Mouse (Mus musculus) MEL (cell line): Measurements from ENCODE around the gene Mt1. TPM values are rescaled to one million over a fixed set of nuclear protein-coding genes. Genes with fewer than 3 reads are reported as not detected.
A peak's percentile ranks its signal among the peaks of the same experiment; 100 is the strongest.

Experiments used
- DNase-seq: peaks from one replicate; pipeline ENCODE4 v3.0.0; 2011; ENCODE audit warnings: low read depth, low spot score
- H3K27ac ChIP-seq: 2 replicates; pipeline ENCODE4 v1.5.1; 2012; ENCODE audit warnings: low read depth, mild to moderate bottlenecking, control low read depth, low read length, moderate library complexity; ENCODE audit not compliant: control insufficient read depth
- H3K27me3 ChIP-seq, 2 experiments: fragments of 150-350 bp in 1 of 2; sonication (generic) in 1 of 2; 2 replicates each; pipeline ENCODE4 v1.6.1; 2012; ENCODE audit warnings: low read length in 2 of 2, mild to moderate bottlenecking in 2 of 2, improper control_type of control experiment in 1 of 2, moderate library complexity in 1 of 2; ENCODE audit not compliant: insufficient read depth in 2 of 2, control insufficient read depth in 1 of 2
- H3K36me3 ChIP-seq, 2 experiments: 2 replicates each; pipeline ENCODE4 v1.6.1; 2012 to 2014; ENCODE audit warnings: low read length in 2 of 2, improper control_type of control experiment in 1 of 2, inconsistent platforms in 1 of 2, mild to moderate bottlenecking in 1 of 2; ENCODE audit not compliant: insufficient read depth in 2 of 2, control insufficient read depth in 1 of 2
- H3K4me1 ChIP-seq, 2 experiments: fragments of 150-350 bp in 1 of 2; sonication (generic) in 1 of 2; 2 replicates each; pipeline ENCODE4 v1.6.1; 2012; ENCODE audit warnings: low read length in 2 of 2, improper control_type of control experiment in 1 of 2, mild to moderate bottlenecking in 1 of 2; ENCODE audit not compliant: insufficient read depth in 2 of 2, control insufficient read depth in 1 of 2
- H3K4me3 ChIP-seq, 2 experiments: fragments of 150-350 bp in 1 of 2; sonication (generic) in 1 of 2; 2 replicates each; pipeline ENCODE4 v1.5.1; 2012; ENCODE audit warnings: low read depth in 2 of 2, low read length in 2 of 2, mild to moderate bottlenecking in 2 of 2, moderate library complexity in 2 of 2, control low read depth in 1 of 2, improper control_type of control experiment in 1 of 2; ENCODE audit not compliant: control insufficient read depth in 1 of 2, insufficient read depth in 1 of 2
- H3K79me2 ChIP-seq: 2 replicates; pipeline ENCODE4 v1.6.1; 2012; ENCODE audit warnings: mild to moderate bottlenecking, low read length, moderate library complexity; ENCODE audit not compliant: control insufficient read depth, poor library complexity, insufficient read depth
- H3K9ac ChIP-seq: 2 replicates; pipeline ENCODE4 v1.6.1; 2012; ENCODE audit warnings: low read depth, mild to moderate bottlenecking, control low read depth, low read length, moderate library complexity; ENCODE audit not compliant: control insufficient read depth, poor library complexity, severe bottlenecking
- H3K9me3 ChIP-seq: fragments of 150-350 bp; sonication (generic); replicated peaks from 2 replicates; pipeline ENCODE4 v1.6.1; 2012; ENCODE audit warnings: mild to moderate bottlenecking, low read length, improper control_type of control experiment, moderate library complexity; ENCODE audit not compliant: insufficient read depth
- BHLHE40 ChIP-seq: IDR thresholded peaks from 2 replicates; pipeline ENCODE4 v1.6.1; 2012; ENCODE audit warnings: low read depth, mild to moderate bottlenecking, inconsistent platforms, low read length, improper control_type of control experiment, borderline replicate concordance
- CHD1 ChIP-seq: IDR thresholded peaks from 2 replicates; pipeline ENCODE4 v1.6.1; 2012; ENCODE audit warnings: low read depth, mild to moderate bottlenecking, inconsistent platforms, low read length, improper control_type of control experiment
- ETS1 ChIP-seq: IDR thresholded peaks from 2 replicates; pipeline ENCODE4 v1.6.1; 2012; ENCODE audit warnings: low read depth, mild to moderate bottlenecking, inconsistent platforms, low read length, improper control_type of control experiment, moderate library complexity
- GATA1 ChIP-seq: IDR thresholded peaks from 2 replicates; pipeline ENCODE4 v1.6.1; 2011; ENCODE audit warnings: low read depth, low read length, improper control_type of control experiment
- HCFC1 ChIP-seq: IDR thresholded peaks from 2 replicates; pipeline ENCODE4 v1.6.1; 2012; ENCODE audit warnings: low read depth, mild to moderate bottlenecking, inconsistent platforms, low read length, improper control_type of control experiment, moderate library complexity
- JUND ChIP-seq: IDR thresholded peaks from 2 replicates; pipeline ENCODE4 v1.6.1; 2011; ENCODE audit warnings: low read depth, mild to moderate bottlenecking, improper control_type of control experiment, low read length
- KAT2A ChIP-seq: conservative IDR thresholded peaks from 2 replicates; pipeline ENCODE4 v1.6.1; 2012; ENCODE audit warnings: low read depth, low read length, improper control_type of control experiment, inconsistent platforms
- MEF2A ChIP-seq: IDR thresholded peaks from 2 replicates; pipeline ENCODE4 v1.6.1; 2014; ENCODE audit warnings: low read depth, mild to moderate bottlenecking, inconsistent platforms, low read length, improper control_type of control experiment; ENCODE audit not compliant: poor library complexity, insufficient replicate concordance, severe bottlenecking; ENCODE audit errors: extremely low read depth
- MXI1 ChIP-seq: IDR thresholded peaks from 2 replicates; pipeline ENCODE4 v1.6.1; 2011; ENCODE audit warnings: mild to moderate bottlenecking, low read depth, low read length, improper control_type of control experiment
- MYB ChIP-seq: IDR thresholded peaks from 2 replicates; pipeline ENCODE4 v1.6.1; 2011; ENCODE audit warnings: mild to moderate bottlenecking, low read depth, low read length, improper control_type of control experiment
- MYC ChIP-seq: IDR thresholded peaks from 2 replicates; pipeline ENCODE4 v1.6.1; 2011; ENCODE audit warnings: low read depth, mild to moderate bottlenecking, low read length, improper control_type of control experiment, moderate library complexity
- NRF1 ChIP-seq: IDR thresholded peaks from 2 replicates; pipeline ENCODE4 v1.6.1; 2014; ENCODE audit warnings: low read depth, mild to moderate bottlenecking, inconsistent platforms, low read length, improper control_type of control experiment, moderate library complexity; ENCODE audit not compliant: poor library complexity, insufficient read depth, severe bottlenecking
- POLR2AphosphoS2 ChIP-seq: IDR thresholded peaks from 2 replicates; pipeline ENCODE4 v1.6.1; 2011; ENCODE audit warnings: low read length, improper control_type of control experiment
- POLR2AphosphoS5 ChIP-seq: IDR thresholded peaks from 2 replicates; pipeline ENCODE4 v1.6.1; 2012; ENCODE audit warnings: low read depth, borderline replicate concordance, mild to moderate bottlenecking, inconsistent platforms, low read length, moderate library complexity, mixed read lengths
- RAD21 ChIP-seq: IDR thresholded peaks from 2 replicates; pipeline ENCODE4 v1.6.1; 2011; ENCODE audit warnings: mild to moderate bottlenecking, low read depth, low read length, improper control_type of control experiment
- SMC3 ChIP-seq: IDR thresholded peaks from 2 replicates; pipeline ENCODE4 v1.6.1; 2011; ENCODE audit warnings: low read depth, low read length, improper control_type of control experiment
- TBP ChIP-seq: IDR thresholded peaks from 2 replicates; pipeline ENCODE4 v1.8.0; 2011; ENCODE audit warnings: low read depth, low read length, improper control_type of control experiment
- USF1 ChIP-seq: IDR thresholded peaks from 2 replicates; pipeline ENCODE4 v1.6.1; 2014; ENCODE audit warnings: low read depth, mild to moderate bottlenecking, inconsistent platforms, low read length, improper control_type of control experiment, moderate library complexity
- USF2 ChIP-seq, 2 experiments: IDR thresholded peaks; 2 replicates each; pipeline ENCODE4 v1.6.1; 2011 to 2012; ENCODE audit warnings: improper control_type of control experiment in 2 of 2, low read length in 2 of 2, borderline replicate concordance in 1 of 2, inconsistent platforms in 1 of 2, low read depth in 1 of 2, mild to moderate bottlenecking in 1 of 2; ENCODE audit not compliant: insufficient read depth in 1 of 2
- ZC3H11A ChIP-seq: IDR thresholded peaks from 2 replicates; pipeline ENCODE4 v1.6.1; 2012; ENCODE audit warnings: low read depth, mild to moderate bottlenecking, inconsistent platforms, low read length, improper control_type of control experiment
- ZKSCAN1 ChIP-seq: IDR thresholded peaks from 2 replicates; pipeline ENCODE4 v1.6.1; 2012; ENCODE audit warnings: low read depth, mild to moderate bottlenecking, inconsistent platforms, low read length, improper control_type of control experiment, moderate library complexity
- ZMIZ1 ChIP-seq: IDR thresholded peaks from 2 replicates; pipeline ENCODE4 v1.6.1; 2012; ENCODE audit warnings: low read depth, mild to moderate bottlenecking, inconsistent platforms, low read length, improper control_type of control experiment, moderate library complexity
- polyA plus RNA-seq, 2 experiments: library from polyadenylated mRNA; stranded (reverse) in 1 of 2; unstranded in 1 of 2; fragments of >175 nt in 1 of 2; fragments of >200 nt in 1 of 2; gene quantifications; 2 replicates each; pipeline versions ENCODE4 v1.2.1 to v1.2.4; 2012; ENCODE audit warnings: low replicate concordance in 2 of 2, low read depth in 1 of 2; ENCODE audit not compliant: insufficient read length in 2 of 2, insufficient read depth in 1 of 2, missing spikeins in 1 of 2
- total RNA-seq: library from RNA; depleted of rRNA; stranded (reverse); fragments of 300-350 nt; gene quantifications from 2 replicates; pipeline ENCODE4 v1.2.3, GENCODE M21; 2012

Mt1 gene
- total and polyA plus RNA-seq, 3 experiments = 1,017 to 2,940 (median 1,189) TPM

DNA sequence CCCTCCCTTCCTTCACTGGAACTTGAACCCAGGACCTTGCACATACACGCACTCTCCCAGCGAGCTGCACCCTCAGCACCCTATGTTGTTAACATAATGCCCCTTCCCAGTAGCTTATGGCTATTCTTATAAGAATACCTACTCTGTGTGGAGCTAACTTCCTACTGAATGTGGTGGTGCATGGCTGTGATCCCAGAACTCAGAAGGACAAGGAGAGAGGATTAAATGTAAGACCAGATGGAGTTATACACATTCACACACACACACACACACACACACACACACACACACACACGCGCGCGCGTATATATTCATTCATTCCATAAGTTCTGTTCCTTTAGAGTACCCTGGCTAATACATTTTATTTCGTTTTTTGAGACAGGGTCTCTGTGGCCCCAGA is 27.4 kb downstream of the Mt1 start:
- Histone ChIP-seq H3K9ac (no peak overlapping the region), H3K4me3 (no peak overlapping the region), H3K79me2 (no peaks in the 10 kb centered on the region), H3K27me3 (peaks cover 3 to 6% of the 10 kb centered on the region in 2 experiments; a peak in 3 of 4 replicates), H3K4me1 (no peaks in the 10 kb centered on the region), H3K9me3 (no peaks in the 10 kb centered on the region), H3K27ac (no peak overlapping the region), H3K36me3 (no peaks in the 10 kb centered on the region)
- DNase-seq = no peak
- no peak for TF ChIP-seq KAT2A
- no peak for TF ChIP-seq USF1
- no peak for TF ChIP-seq MEF2A
- no peak for TF ChIP-seq USF2 (IDR thresholded peaks at IDR 0.05; ENCODE audit: borderline replicate concordance in 1 of 2, insufficient read depth in 1 of 2, low read depth in 1 of 2, low read length in 2 of 2)
- TF ChIP-seq TBP = no peak
- no peak for TF ChIP-seq POLR2AphosphoS2
- no peak for TF ChIP-seq ETS1
- no peak for TF ChIP-seq CHD1
- TF ChIP-seq JUND = no peak
- no peak for TF ChIP-seq BHLHE40
- TF ChIP-seq MXI1 = no peak
- no peak for TF ChIP-seq POLR2AphosphoS5
- no peak for TF ChIP-seq RAD21
- no peak for TF ChIP-seq ZC3H11A
- no peak for TF ChIP-seq GATA1
- no peak for TF ChIP-seq NRF1
- TF ChIP-seq MYB = no peak
- TF ChIP-seq ZKSCAN1 = no peak
- TF ChIP-seq MYC = no peak
- TF ChIP-seq SMC3 = no peak

DNA sequence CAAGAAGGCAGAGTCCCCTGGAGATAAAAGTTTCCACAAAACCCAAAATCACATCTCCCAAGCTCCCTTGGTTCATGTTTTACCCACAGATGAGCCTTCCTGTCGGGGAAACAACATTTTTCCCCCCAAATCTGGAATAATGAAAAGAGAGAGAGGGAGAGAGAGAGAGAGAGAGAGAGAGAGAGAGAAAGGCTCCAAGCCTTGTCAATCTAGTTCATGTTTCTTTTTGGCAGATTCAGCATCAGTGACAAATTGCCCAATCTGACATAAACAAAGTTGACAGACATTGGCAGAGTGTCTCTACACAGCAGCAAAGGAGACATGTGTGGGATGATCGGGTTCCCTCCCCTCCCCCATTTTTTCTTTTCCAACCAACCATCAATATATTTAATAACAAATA is 28.6 kb downstream of the Mt1 start:
- H3K9ac ChIP-seq = peak overlapping the region; percentile 24; the same call in 1 of the 2 replicates
- H3K27me3 ChIP-seq = peaks cover 3 to 6% of the 10 kb centered on the region in 2 experiments; a peak in 3 of 4 replicates
- no peak for TF ChIP-seq ZMIZ1
- peak; percentile 19; the same call in 1 of the 2 replicates for TF ChIP-seq ZC3H11A
- TF ChIP-seq HCFC1 = 0 out of 2 replicates have a peak, but pooled peaks have one; percentile 21
- TF ChIP-seq JUND = 0 out of 2 replicates have a peak, but pooled peaks have one; percentile 57
- TF ChIP-seq MXI1 = no peak
- H3K4me3 ChIP-seq = no peak overlapping the region
- no peaks in the 10 kb centered on the region for H3K36me3 ChIP-seq
- no peaks in the 10 kb centered on the region for H3K9me3 ChIP-seq
- no peaks in the 10 kb centered on the region for H3K79me2 ChIP-seq
- H3K4me1 ChIP-seq = no peaks in the 10 kb centered on the region
- no peak overlapping the region for H3K27ac ChIP-seq
- DNase-seq = no peak
